Mouse (Mus musculus) cortical plate, adult 2 months (tissue): Measurements from ENCODE around the gene Kif6.

ENCODE experiments used
- CTCF ChIP-seq: fragments of 200-500 bp; IDR thresholded peaks from 2 replicates; pipeline ENCODE4 v1.5.1; 2011; ENCODE audit warnings: mild to moderate bottlenecking, control low read depth, low read length; ENCODE audit not compliant: insufficient read depth; ENCODE audit errors: extremely low read depth
- POLR2A ChIP-seq: fragments of 200-500 bp; IDR thresholded peaks from 2 replicates; pipeline ENCODE4 v1.6.1; 2011; ENCODE audit warnings: mild to moderate bottlenecking, low read length, control low read depth; ENCODE audit not compliant: insufficient read depth; ENCODE audit errors: extremely low read depth

DNA sequence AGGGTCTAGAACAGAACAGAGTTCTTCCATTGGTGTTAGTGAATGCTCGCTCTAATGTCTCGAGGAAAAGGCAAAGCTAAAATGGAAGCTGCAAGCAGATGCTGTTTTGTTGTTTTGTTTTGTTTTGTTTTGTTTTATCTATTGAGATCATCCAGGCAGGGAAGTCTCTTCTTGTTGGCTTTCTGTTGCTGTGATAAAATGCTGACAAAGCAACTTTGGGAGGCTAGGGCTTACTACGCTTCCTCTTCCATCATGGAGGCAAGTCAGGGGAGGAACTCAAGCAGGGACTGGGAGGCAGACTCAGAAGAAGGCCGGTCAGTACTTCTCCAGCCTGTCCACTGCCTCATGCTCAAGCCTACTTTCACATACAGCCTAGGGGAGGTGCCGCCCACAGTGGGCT, 31.3 kb downstream of the Kif6 start:
- TF ChIP-seq POLR2A, result no peak
- no peak for TF ChIP-seq CTCF
